Mouse (Mus musculus) gastrocnemius, postnatal 14 days (tissue): Measurements from ENCODE around the gene Zfp609. TPM values are rescaled to one million over a fixed set of nuclear protein-coding genes. Genes with fewer than 3 reads are reported as not detected.
A peak's percentile ranks its signal among the peaks of the same experiment; 100 is the strongest.

Source experiments
- DNase-seq: peaks from one replicate; pipeline ENCODE4 v3.0.0; 2021; ENCODE audit warnings: mixed read lengths
- intact Hi-C: fragments of 180-260 bp; cut with DNase I; formaldehyde crosslinking; loops from one replicate; pipeline ENCODE4 v1.15.1; 2025; ENCODE audit warnings: low total_unique reads
- total RNA-seq, 2 experiments: library from RNA; stranded (reverse); gene quantifications; 2 replicates each; pipeline ENCODE4 v1.2.3; 2021

Zfp609 gene
- total RNA-seq, 2 experiments from 2014 or later = 15.8 to 18.8 TPM

DNA sequence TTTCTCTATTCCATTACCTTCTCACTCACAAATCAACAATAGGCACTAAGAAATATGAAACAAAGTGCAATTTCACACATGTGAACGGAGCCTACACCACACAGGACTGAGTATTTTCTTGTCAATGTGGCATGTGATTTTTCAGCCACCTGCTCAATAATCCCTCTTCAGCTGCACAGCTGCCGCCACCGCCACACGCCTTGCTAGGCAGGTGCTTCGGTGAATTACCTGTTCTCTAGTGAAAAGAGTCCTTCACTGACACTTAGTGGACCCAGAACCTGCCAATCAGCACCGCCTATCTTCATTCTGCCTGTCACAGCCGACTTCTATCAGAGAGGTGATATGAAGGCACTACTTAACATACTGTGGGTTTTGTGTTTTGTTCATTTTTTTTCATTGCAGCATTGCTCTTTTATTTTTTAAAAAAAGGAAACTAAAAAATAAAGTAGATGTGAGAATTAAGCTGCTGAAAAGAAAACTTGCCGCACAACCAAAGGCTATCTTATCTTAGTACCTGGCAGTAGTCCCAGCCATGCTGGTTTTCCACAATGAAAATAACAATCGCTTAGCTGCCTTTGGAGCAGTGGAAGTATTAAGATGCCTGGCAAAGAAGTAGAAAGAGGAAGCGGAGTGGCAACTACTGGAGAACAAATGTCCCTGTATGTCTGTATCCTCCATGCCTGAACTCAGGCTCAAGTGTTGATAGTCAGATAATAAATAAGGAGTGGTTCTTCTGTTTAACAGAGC, 3.5 kb downstream of the Zfp609 start:
- intact Hi-C loops = no loop called here
- DNase-seq = no peak

DNA sequence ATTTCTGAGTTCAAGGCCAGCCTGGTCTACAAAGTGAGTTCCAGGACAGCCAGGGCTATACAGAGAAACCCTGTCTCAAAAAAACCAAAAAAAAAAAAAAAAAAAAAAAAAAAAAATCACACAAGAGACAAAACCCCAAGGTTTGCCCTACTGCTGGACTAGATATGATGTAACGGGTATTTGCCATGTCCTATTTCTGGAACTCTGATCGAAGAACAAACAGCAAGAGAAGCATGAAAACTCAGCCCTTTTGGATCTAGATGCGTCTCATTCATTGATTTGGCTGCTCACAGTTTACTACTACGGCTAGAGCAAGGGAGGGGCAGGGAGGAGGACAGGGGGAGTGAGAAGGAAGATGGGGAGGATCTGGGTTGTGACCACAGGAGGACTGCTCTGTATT, 5.4 kb downstream of the Zfp609 start:
- DNase-seq = no peak
- intact Hi-C loops = no loop called here

DNA sequence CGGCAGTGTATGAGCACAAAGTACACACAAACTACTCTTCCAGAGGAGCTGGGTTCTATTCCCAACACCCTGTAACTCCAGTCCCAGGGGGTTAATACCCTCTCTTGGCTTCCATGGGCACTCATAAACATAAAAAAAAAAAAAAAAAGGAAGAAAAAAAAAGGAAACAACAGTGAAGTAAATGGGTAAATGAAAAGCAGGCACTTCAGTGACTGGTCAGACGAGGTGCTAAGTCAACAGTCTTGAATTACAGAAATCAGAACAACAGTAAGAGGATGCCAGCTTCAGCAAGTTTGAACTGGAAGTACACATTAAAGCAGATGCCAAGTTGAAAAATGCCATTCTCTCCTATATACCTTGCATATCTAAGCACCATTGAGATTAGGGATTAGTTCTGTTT, 7.1 kb downstream of the Zfp609 start:
- intact Hi-C loops = no loop called here
- DNase-seq = no peak

DNA sequence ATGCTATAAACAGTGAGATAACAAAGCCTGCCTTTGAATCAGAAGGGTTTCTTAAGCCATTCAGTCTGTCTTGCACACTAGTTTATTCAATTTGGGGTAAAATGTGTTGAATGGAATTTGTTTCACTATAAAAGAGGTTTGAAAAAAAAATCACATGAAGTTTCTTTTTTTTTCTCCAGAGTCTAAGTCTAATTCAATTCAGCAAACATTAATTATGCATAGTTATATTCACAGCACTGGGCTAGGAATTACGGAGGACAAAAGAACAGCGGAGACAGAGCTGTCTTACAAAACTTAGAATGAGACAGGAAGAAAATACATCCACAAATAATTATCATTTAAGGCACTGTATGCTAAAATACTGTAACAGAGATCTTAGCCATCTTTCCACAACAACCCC, 9.0 kb downstream of the Zfp609 start:
- intact Hi-C loops = no loop called here
- no peak for DNase-seq

DNA sequence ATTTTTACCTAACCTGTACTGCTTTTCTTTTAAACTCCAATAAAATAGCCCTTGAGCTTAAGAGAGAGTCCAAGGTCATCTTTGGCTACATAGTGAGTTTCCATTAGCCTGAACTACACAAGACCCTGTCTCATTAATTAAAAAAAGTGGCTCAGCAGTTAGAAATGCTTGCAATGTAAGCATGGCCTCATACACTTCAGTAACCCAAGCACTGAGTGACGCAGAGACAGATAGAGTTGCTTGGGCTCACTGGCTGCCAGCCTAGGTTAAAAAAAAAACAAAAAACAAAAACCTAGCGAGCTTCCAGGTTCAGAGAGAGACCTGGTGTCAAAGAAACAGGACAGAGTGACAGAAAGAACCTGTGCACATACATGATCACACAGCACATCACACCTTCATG, 14.5 kb downstream of the Zfp609 start:
- intact Hi-C loops = no loop called here
- no peak for DNase-seq

DNA sequence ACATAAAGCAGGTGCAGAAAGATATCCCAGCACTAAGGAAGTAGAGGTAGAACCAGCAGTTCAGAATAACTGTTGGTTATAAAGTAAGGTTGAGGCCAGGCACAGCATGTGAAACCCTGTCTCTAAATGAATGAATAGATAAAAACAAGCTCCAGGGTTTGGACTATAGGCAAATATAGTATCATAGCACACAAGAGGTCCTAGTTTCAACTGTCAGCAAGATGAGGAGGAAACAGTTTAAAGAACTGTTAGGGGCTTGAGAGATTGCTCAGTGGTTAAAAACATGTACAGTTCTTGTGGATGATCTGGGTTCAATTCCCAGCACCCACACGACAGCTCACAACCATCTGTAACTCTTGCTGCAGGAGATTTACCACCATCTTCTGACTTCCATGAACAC, 15.6 kb downstream of the Zfp609 start:
- no peak for DNase-seq
- intact Hi-C loops = no loop called here

DNA sequence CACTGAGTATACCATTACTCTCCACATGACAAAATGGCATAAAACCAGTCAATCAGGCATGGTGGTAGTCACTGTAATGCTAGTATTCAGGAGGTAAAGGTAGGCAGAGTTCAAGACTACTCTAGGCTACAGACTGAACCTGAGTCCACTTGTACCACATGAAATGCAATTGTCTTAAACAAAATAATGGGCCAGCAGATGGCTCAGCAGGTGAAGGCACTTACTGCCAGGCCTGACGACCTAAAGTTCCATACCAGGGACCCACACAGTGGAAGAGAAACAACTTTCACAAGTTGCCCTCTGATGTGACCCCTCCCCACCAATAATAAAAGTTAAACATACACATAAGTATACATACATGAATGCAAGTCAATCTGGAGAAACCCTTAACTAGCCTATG, 19.5 kb downstream of the Zfp609 start:
- intact Hi-C loops = no loop called here
- DNase-seq = no peak

DNA sequence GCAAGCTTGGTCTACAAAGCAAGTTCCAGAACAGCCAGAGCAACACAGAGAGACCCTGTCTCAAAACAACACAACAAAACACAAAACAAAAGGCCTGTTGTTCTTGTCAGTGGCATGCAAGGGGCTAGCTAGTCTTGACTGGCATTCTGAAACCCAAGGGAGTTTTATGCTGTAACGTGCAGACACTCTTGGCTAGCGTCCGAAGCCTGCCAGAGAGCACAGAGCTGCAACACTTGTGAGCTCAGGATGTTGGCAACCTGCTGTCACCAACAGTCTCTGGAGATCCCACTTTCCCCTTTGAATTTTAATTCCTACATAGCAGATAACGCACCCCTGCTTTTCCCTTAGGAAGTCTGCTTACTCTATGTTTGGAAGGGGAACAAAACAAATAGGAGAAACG, 20.1 kb downstream of the Zfp609 start:
- no peak for DNase-seq
- intact Hi-C loops = no loop called here

DNA sequence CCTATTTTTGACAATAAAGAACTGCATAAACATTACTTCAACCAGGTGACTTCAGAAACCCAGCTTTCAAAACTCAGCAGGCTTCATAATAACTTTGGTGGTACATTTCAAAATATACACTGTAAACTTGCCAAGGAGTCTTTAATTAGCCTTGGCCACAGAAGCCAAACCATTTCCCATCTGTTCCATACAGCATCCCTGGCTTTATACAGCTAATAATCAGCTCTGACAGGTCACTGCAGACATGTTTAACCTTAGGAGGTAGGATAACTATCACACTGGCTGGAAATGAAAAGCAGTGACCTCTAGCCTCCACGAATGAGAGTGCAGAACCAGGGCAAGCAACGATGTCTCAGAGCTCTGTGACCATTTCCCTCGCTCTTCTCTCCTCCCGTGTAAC, 27.6 kb downstream of the Zfp609 start:
- DNase-seq = no peak
- intact Hi-C loops = no loop called here

DNA sequence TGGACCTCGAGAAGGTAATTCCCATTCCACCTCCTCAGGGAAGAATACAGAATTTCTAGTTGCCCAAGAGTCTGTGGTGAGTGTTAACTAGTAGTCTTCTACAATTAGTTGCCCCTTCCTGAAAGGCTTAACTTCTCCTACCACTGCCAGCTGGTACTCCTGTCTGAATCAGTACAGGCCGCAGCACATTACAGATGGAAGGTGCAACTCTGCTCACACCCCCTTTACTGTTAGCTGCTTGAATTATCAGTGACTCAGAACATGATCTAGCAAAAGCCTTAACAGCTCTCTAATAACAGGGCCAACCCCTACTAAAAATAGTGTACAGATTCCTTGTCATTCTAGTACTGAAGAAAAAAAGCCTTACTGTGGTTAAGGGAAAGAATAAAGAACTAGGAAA, 31.7 kb downstream of the Zfp609 start:
- intact Hi-C loops = no loop called here
- no peak for DNase-seq

DNA sequence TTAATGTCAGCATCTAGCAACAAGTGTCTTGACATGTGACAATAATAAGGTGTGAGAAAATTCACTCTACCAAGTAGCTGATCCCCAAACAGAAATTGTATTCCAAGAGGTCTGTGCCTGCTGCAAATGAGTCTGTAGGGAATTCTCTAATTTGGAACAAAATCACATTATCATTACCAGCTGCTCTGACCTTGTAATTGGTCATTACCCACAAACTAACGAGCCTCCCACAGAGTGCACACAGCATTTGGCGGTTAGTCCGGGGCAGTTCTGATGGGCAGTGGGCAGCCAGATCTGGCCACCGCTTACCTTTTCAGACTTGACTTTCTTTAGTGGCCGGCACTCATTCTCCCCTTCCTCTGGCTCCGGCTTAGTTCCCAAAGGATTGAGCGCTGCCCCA, 33.1 kb downstream of the Zfp609 start:
- intact Hi-C loops = no loop called here
- DNase-seq = no peak

DNA sequence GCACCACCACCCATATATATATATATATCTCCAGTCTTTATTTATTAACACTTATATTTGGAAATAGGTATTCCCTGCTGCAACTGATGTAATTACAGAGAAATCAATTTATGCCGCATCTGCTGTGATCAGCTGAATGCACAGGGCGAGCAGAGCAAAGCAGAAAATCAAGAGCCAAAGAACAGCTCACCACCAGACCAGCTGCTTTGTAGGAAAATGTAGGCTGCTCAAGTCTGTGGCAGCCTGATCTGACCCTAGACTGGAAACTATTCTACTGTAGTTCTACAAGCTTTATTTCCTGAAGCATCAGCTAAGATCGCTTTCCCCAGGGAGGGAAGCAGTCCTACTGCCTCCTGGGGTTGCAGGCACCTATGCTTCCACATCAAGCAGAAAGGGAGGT, 33.9 kb downstream of the Zfp609 start:
- intact Hi-C loops = no loop called here

DNA sequence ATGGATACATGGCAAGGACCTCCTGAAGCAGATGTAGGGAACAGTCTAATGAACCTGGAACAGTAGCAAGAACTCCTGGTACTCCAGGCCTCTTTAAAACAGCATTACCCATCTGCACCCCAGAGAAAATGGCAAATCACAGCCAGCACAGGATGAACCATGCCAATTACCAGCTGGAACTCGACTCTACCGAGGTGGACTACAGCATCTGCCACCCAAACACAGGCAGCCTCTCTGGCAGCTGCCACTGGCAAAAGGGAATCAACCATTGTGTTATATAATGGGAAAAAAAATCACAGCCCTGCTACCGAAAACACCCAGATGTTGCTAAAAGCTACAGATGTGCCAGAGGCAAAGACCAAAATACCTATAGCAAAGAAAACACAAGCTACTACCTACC, 34.3 kb downstream of the Zfp609 start:
- no peak for DNase-seq
- intact Hi-C loops = no loop called here

More for the DNA sequence above, 33.9 kb downstream of the Zfp609 start:
- no peak for DNase-seq

DNA sequence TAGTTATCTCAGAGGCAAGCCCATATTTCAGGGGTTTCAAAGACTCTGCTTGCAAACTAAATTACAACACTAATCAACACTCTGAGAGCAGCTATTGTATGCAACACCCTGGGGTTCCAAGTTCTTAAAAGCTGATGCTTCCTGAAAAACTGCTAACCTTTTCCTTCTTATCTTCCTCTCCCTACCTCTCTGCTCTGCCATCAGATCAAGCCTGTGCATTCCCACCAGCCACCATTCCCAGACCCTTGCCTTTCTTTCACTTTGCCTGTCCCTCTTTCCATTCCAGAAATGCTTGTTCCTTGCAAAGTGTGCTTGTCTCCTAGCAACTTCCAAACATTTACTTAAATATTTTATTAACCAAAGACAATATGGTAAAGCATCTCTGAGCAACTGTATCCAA, 35.5 kb downstream of the Zfp609 start:
- no peak for DNase-seq
- intact Hi-C loops = no loop called here

DNA sequence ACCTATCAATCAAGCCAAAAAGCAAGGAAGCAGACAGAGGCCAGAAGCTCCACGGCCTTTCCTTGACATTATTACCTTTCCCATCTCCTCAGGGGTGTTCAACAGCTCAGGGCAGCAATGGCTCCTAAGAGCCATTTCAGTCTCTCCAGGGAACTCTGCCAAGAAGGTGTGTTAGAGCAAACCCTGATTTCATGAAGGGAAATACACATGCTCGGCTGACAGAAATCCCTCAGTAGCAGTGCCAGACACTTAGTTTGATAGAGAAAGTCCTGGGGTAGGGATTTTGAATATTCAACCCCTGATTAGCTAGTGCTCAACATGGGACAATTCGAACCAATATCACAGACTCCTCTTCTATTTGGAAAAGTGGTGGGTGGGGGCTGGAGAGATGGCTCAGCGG, 36.3 kb downstream of the Zfp609 start:
- no peak for DNase-seq
- intact Hi-C loops = no loop called here

DNA sequence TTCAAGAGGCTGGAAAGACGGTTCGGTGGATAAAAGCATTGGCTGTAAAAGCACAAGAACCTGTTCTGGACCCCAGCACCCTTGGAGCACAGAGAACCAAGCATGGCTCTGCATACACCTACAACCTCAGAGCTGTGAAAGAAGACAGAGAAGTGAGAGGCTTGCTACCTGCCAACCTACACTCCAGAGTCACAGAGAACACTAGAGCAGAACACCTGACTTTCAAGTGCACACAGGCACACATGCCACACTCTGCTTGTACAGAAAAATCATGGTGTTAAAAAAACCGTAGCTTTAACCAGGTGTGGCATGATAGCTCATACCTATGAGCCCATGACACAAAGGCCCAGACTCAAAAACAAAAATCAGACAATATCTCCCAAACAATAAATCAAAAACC, 37.6 kb downstream of the Zfp609 start:
- DNase-seq = no peak
- intact Hi-C loops = no loop called here

DNA sequence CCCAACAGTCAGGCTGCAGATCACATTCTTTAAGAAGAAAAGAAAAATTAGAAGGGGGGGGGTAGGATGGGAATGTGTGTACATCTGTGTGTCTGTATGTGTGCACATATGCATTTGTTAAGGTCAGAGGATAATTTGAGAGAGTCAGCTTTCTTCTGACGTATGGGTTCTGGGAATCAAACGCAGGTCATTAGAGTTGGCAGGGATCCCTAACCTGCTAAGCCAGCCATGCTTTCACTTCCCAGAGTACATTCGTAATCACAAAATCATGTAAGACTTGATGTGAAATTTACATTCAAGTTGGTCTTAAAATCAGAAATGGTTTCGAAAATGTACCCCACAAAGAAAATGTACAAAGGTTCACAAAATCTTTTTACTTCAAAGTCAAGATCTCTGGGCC, 38.8 kb downstream of the Zfp609 start:
- intact Hi-C loops = no loop called here
- DNase-seq = no peak

DNA sequence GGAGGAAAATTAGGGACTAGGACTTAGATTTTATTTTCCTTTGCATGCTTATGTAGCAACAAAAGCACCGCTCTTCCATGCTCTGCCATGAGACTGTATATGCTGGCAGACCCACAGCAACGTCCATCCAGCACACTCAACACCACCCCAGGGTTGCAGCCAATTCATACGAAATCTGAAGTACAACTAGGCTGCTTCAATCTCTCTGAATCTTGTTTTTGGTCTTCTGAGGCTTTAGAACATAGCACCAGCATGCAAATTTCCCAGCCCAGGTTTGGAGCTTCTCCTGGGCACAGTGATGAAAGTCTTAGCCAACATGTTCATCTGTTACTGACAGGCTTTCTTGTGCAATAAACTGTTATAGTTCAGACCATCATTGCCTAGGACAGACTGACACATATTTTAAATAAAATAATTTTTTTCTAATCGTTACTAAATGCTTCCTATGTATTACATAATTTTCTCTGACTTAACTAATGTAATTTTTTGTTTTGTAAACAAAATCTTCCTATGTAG, 39.5 kb downstream of the Zfp609 start:
- DNase-seq = no peak
- intact Hi-C loops = no loop called here

DNA sequence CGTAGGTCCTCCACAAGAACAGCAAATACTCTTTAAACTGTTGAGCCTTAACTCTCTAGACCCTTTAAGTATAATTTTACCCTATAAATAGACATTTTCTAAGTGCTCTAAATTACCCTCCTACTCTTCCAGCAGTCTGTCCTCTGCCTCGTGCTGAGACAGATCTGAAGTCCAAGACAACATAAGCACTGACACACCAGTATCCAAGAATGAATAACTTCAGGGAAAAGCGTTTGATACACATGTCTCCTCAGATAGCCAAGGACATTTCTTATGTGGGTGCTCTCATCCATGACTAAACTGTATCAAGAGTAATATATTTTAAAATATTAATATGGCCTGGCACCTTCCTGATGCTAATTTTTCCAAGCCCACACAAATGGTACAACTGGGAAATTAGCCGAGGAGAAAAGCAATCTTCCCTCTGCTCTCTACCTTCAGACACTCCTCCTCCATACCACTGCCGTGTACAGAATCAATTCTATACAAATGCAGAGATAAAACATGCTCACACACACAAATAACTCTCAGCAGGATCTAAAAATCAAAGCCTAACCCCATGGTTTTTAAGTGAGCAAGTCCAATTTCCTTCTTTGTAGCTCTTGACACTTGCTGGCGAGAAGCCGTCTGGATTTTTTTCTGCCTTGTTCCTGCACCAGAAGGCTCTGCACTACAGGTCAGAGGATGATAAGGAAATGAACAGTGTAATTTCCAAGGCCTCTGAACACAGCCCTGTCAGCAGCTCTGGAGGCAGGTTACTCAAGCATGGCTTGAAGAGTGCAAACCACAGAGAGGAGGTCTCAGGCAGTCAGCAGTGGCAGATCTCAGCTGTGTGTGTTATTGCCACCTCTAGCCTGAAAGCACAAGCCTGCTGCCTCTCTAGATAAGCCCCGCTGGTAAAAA, 40.2 kb downstream of the Zfp609 start:
- peak; percentile 11 for DNase-seq
- intact Hi-C loops = no loop called here

DNA sequence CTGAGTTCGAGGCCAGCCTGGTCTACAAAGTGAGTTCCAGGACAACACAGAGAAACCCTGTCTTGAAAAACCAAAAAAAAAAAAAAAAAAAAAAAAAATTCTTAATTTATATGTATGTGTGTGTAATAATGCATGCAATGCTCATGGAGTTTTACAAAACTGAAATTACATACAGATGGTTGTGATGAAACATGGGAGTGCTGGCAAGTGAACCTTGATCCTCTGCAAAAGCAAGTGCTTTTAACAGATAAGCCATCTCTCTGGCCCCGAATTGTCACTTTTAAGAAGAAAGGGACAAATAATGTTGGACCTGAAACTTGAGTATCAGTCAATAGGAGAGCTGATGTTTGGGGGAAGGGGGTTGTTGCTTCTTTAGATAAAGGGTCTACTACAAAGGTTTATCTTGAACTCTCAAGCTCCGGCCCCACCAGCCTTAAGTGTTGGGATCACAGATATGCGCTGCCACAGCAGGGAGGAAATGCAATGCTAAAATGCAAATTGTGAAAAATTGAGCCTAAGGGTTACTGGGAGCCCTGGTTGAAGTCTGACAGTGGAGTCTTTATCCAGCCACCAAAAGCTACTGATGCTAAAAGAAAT, 41.5 kb downstream of the Zfp609 start:
- no peak for DNase-seq
- intact Hi-C loops = no loop called here
